Mouse (Mus musculus) hindbrain, postnatal 0 days (tissue): ENCODE measurements around the gene Crxos. TPM values are rescaled to one million over a fixed set of nuclear protein-coding genes. Genes with fewer than 3 reads are reported as not detected.

Experiments
- ATAC-seq: fragments of 200-750 bp; cut with Nextera tagmentation; 2 replicates; pipeline ENCODE4 v1.8.0; 2017; ENCODE audit warnings: mild to moderate bottlenecking, moderate TSS enrichment, moderate library complexity
- DNase-seq: peaks from one replicate; pipeline ENCODE4 v3.0.0-alpha.2; 2015; ENCODE audit warnings: low spot score
- H3K27ac ChIP-seq: fragments of 300-500 bp; sonication (generic); 2 replicates; pipeline ENCODE4 v1.5.1; 2014; ENCODE audit warnings: mild to moderate bottlenecking
- H3K27me3 ChIP-seq: fragments of 300-500 bp; sonication (generic); 2 replicates; pipeline ENCODE4 v1.6.1; 2014; ENCODE audit warnings: low read length, mixed read lengths; ENCODE audit not compliant: insufficient read depth
- H3K36me3 ChIP-seq: fragments of 300-500 bp; sonication (generic); 2 replicates; pipeline ENCODE4 v1.6.1; 2014; ENCODE audit warnings: low read length, mixed read lengths; ENCODE audit not compliant: insufficient read depth
- H3K4me1 ChIP-seq: fragments of 300-500 bp; sonication (generic); 2 replicates; pipeline ENCODE4 v1.6.1; 2014; ENCODE audit warnings: antibody characterized with exemption, low read length, mixed read lengths; ENCODE audit not compliant: insufficient read depth
- H3K4me2 ChIP-seq: fragments of 300-500 bp; sonication (generic); 2 replicates; pipeline ENCODE4 v1.6.1; 2014; ENCODE audit warnings: low read depth, mild to moderate bottlenecking, low read length, moderate library complexity, mixed read lengths
- H3K4me3 ChIP-seq: fragments of 300-500 bp; sonication (generic); 2 replicates; pipeline ENCODE4 v1.5.1; 2014; ENCODE audit warnings: low read length
- H3K9ac ChIP-seq: fragments of 300-500 bp; sonication (generic); replicated peaks from 2 replicates; pipeline ENCODE4 v1.6.1; 2014; ENCODE audit warnings: mild to moderate bottlenecking, low read length, moderate library complexity, mixed read lengths
- H3K9me3 ChIP-seq: fragments of 300-500 bp; sonication (generic); 2 replicates; pipeline ENCODE4 v1.6.1; 2016; ENCODE audit warnings: low read length, mixed read lengths
- CTCF ChIP-seq: IDR thresholded peaks from 2 replicates; pipeline ENCODE4 v1.5.1; 2016; ENCODE audit warnings: antibody characterized with exemption, control low read depth, low read depth
- WGBS: fragments of 180-500 bp; shearing (Covaris S2); extraction: QIAGEN DNeasy Blood & Tissue Kit; methylation state at CpG from one replicate; pipeline ENCODE4 v1.1.7; 2014; 5-methylcytosine and 5-hydroxymethylcytosine counted together
- polyA plus RNA-seq: library from polyadenylated mRNA; unstranded; fragments of >200 nt; fragmentation: Nextera tagmentation; extraction: Ambion mirVana; gene quantifications from 2 replicates; pipeline ENCODE4 v1.2.1, GENCODE M21; 2015
- total RNA-seq: library from RNA; depleted of rRNA; stranded (reverse); fragments of >200 nt; gene quantifications from 2 replicates; pipeline ENCODE4 v1.2.3, GENCODE M21; 2014

Gene Crxos
- total and polyA plus RNA-seq, 2 experiments from 2014 or later, result 0.15 TPM; not detected in 1

DNA sequence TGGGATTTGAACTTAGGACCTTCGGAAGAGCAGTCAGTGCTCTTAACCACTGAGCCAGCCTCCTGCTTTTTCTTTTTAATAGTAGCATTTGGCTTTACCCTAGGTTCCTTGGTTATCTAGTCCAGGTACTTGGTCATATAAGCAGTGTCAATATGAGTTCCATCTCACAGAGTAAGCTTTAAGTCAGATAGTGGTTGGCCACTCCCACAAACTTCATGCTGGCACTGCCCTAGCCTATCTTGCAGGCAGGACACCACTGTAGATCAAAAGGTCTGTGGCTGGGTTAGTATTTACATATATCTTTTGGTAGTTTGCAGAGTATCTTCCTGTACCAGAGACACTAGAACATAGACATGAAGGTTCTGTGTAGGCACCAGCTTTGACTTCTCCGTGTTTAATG, 1.7 kb downstream of the Crxos start:
- Histone ChIP-seq H3K27me3 (no peaks in the 10 kb centered on the region), H3K27ac (no peak overlapping the region), H3K9me3 (no peaks in the 10 kb centered on the region), H3K4me2 (no peak overlapping the region), H3K36me3 (no peaks in the 10 kb centered on the region), H3K9ac (no peak overlapping the region), H3K4me1 (no peaks in the 10 kb centered on the region), H3K4me3 (no peak overlapping the region)
- 83% methylated on average over 2 of the region's 2 CpGs for WGBS
- DNase-seq (no peak), ATAC-seq (no peak)
- TF ChIP-seq CTCF, result no peak

DNA sequence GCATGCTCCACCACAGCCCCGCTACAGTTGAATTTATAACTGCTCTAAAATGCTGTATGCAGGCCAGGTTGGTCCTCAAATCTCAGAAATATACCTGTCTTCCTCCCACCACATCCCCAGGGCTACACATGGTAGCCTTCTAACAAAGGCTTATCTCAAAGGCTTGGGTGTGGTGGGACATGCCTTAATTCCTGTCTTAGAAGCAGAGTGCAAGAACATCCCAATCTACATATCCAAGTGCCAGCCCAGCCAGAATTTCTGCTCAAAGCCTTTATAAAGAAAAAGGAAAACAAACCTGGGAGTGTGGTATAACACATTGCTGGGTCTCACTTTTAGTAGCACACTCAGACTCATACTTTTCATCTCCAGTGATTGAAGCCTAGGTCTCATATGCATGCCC, 11.8 kb downstream of the Crxos start:
- TF ChIP-seq CTCF, result no peak
- WGBS, result 61% methylated on average over 1 of the region's 1 CpGs

DNA sequence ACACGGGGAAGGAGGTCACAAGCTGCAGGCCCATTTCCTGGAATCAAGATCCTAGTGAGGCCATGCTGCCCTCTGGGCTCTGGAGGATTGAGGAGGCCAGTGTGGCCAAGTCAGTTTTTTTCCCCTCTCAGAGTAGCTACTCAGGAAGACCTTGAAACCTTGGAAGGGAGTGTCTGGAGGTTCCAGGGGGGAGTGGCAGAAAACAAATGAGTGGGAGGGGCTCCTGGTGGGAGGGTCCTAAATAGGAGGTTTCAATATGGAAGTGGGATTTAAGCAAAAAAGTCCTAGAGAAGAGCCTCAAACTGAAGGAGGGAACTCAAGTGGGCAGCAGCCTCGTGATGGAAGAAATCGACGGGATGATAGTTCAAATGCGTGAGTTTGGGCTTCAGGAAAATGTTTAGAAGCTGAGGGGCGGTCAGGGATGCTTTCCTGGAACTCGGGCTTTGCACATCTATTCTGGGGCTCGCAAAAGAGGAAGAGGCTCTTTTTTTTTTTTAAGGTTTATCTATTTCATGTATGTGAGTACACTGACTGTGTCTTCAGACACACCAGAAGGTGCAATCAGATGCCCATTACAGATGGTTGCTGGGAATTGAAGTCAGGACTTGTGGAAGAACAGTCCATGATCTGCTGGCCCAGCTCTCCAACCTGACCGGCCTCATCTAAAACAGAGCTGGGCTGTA, 19.1 kb downstream of the Crxos start:
- no peak for TF ChIP-seq CTCF
- Histone ChIP-seq H3K9me3 (no peaks in the 10 kb centered on the region), H3K27ac (no peak overlapping the region), H3K4me3 (no peak overlapping the region), H3K4me1 (no peaks in the 10 kb centered on the region), H3K4me2 (no peak overlapping the region), H3K36me3 (no peaks in the 10 kb centered on the region), H3K27me3 (no peaks in the 10 kb centered on the region), H3K9ac (no peak overlapping the region)
- WGBS, result 81% methylated on average over 9 of the region's 9 CpGs
- ATAC-seq, result no peak
- no peak for DNase-seq

More for the DNA sequence above, 11.8 kb downstream of the Crxos start:
- Histone ChIP-seq H3K9me3 (no peaks in the 10 kb centered on the region), H3K9ac (no peak overlapping the region), H3K27me3 (no peaks in the 10 kb centered on the region), H3K36me3 (no peaks in the 10 kb centered on the region), H3K4me1 (no peaks in the 10 kb centered on the region), H3K27ac (no peak overlapping the region), H3K4me2 (no peak overlapping the region), H3K4me3 (no peak overlapping the region)
- ATAC-seq (no peak), DNase-seq (no peak)

DNA sequence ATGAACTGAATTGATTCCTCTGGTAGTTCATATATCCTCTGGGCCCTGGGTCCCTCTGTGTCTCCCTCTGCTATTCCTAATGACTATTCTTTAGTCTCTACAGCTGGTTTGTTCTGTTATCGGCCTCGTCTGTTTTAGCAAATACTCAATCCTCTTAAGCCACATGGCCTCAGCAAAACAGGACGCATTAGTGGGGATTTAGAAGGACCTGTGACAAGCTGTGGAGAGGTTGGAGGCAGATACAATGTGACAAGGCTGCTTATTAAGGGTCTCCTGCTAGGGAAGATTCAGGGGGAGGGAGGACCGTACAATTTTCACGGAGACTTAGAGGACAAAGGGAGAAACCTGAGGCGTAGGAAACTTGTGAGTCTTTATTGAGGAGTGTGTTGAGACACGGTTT, 23.4 kb downstream of the Crxos start:
- Histone ChIP-seq H3K9me3 (no peaks in the 10 kb centered on the region), H3K27me3 (no peaks in the 10 kb centered on the region), H3K36me3 (no peaks in the 10 kb centered on the region), H3K9ac (no peak overlapping the region), H3K4me1 (no peaks in the 10 kb centered on the region), H3K4me2 (no peak overlapping the region), H3K27ac (no peak overlapping the region), H3K4me3 (no peak overlapping the region)
- TF ChIP-seq CTCF, result no peak
- WGBS, result 67% methylated on average over 7 of the region's 7 CpGs
- DNase-seq (no peak), ATAC-seq (no peak)

DNA sequence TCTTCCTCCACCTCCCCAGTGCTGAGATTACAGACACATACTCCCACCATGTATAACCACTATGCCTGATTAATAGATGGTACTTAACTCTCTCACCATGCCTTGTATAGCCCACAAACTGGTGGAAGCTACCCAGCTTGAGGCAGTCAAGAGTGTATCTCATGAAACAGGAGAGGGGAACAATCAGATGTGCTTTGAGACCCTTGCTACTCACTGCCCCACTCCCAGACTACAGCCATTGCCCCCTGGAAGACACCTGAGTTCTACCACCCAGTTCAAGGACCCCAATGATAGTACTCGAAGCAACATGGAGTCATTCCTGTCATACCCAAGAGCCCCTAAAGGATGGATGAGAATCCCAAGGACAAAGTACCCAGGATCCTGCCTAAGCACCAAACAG, 24.2 kb downstream of the Crxos start:
- Histone ChIP-seq H3K36me3 (no peaks in the 10 kb centered on the region), H3K9me3 (no peaks in the 10 kb centered on the region), H3K4me1 (no peaks in the 10 kb centered on the region), H3K27me3 (no peaks in the 10 kb centered on the region), H3K4me2 (no peak overlapping the region), H3K9ac (no peak overlapping the region), H3K4me3 (no peak overlapping the region), H3K27ac (no peak overlapping the region)
- no peak for ATAC-seq
- no peak for DNase-seq
- TF ChIP-seq CTCF, result no peak
- 72% methylated on average over 1 of the region's 1 CpGs for WGBS

DNA sequence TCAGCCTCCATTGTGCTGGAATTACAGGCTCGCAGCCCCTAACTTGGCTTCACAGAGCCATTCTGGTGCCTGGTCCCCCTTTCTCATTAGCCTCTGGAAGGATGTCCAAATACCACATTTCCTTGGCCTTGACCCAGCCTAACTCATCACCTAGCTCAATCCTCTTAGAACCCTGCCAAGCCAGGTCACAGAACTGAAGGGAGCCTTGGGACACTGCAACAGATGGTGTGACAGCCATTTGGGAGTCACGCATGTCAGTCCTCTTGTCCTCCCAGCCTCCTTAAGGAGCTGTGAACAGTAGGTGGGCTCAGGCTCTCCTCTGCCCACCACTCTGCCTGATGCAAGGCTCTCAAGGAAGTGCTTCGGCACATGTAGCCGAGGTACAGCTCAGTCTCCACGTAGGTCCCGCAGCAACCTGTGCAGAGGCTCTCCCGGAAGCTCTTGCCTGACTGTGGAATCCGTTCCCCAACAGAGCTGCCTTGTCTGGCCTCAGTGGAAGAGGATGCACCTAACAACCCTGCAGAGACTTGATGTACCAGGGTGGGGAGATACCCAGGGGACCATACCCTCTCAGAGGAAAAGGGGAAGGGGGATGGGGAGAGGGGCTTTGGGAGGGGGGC, 25.7 kb downstream of the Crxos start:
- H3K9me3 ChIP-seq, result no peaks in the 10 kb centered on the region
- H3K36me3 ChIP-seq, result no peaks in the 10 kb centered on the region
- H3K27me3 ChIP-seq, result no peaks in the 10 kb centered on the region
- TF ChIP-seq CTCF, result no peak
- DNase-seq, result no peak
- H3K27ac ChIP-seq, result no peak overlapping the region
- WGBS, result 80% methylated on average over 8 of the region's 8 CpGs
- no peaks in the 10 kb centered on the region for H3K4me1 ChIP-seq
- no peak for ATAC-seq
- H3K9ac ChIP-seq, result no peak overlapping the region
- no peak overlapping the region for H3K4me2 ChIP-seq
- no peak overlapping the region for H3K4me3 ChIP-seq

DNA sequence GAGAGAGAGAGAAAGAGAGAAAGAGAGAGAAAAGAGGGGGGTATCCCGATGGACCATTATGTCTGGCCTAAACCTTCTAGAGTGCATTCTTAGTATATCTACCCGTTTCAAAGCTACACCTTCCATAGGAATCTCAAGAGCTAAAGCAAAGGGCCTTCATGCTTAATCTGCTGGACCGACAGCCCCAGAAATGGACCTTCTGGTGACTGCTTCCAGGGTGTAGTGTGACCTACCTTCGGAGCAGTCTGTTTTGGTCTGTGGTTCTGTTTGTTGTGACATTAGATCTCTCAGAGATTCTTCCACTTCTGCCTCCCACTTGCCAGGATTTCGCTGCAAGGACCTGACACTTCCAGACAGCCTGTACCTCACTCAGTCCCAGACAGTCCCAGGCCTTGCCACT, 28.1 kb downstream of the Crxos start:
- Histone ChIP-seq H3K9me3 (no peaks in the 10 kb centered on the region), H3K27ac (no peak overlapping the region), H3K4me3 (no peak overlapping the region), H3K4me1 (no peaks in the 10 kb centered on the region), H3K27me3 (no peaks in the 10 kb centered on the region), H3K4me2 (no peak overlapping the region), H3K9ac (no peak overlapping the region), H3K36me3 (no peaks in the 10 kb centered on the region)
- WGBS, result 85% methylated on average over 5 of the region's 5 CpGs
- DNase-seq (no peak), ATAC-seq (no peak)
- no peak for TF ChIP-seq CTCF
